Mouse (Mus musculus) spleen, adult 2 months (tissue): ENCODE measurements around the gene Lrrc47. TPM values are rescaled to one million over a fixed set of nuclear protein-coding genes. Genes with fewer than 3 reads are reported as not detected.

Experiments
- DNase-seq, 2 experiments: peaks; one replicate each; pipeline versions ENCODE4 v3.0.0 to v3.0.0-alpha.2; 2012 to 2021; ENCODE audit warnings: low spot score in 2 of 2, low read depth in 1 of 2
- H3K27ac ChIP-seq: fragments of 200-500 bp; 2 replicates; pipeline ENCODE4 v1.5.1; 2012; ENCODE audit warnings: low read length, inconsistent platforms; ENCODE audit not compliant: insufficient read depth
- H3K27me3 ChIP-seq: fragments of 200-500 bp; 2 replicates; pipeline ENCODE4 v1.6.1; 2012; ENCODE audit warnings: mild to moderate bottlenecking, moderate library complexity, low read length, inconsistent platforms; ENCODE audit not compliant: control insufficient read depth, insufficient read depth
- H3K36me3 ChIP-seq: fragments of 200-500 bp; 2 replicates; pipeline ENCODE4 v1.6.1; 2012; ENCODE audit warnings: mild to moderate bottlenecking, low read length, inconsistent platforms; ENCODE audit not compliant: control insufficient read depth, insufficient read depth
- H3K4me1 ChIP-seq: fragments of 200-500 bp; 2 replicates; pipeline ENCODE4 v1.6.1; 2011; ENCODE audit warnings: inconsistent platforms; ENCODE audit not compliant: control insufficient read depth, insufficient read depth, insufficient read length
- H3K4me3 ChIP-seq: fragments of 200-500 bp; 2 replicates; pipeline ENCODE4 v1.5.1; 2011; ENCODE audit warnings: mild to moderate bottlenecking, inconsistent platforms; ENCODE audit not compliant: insufficient read depth, insufficient read length; ENCODE audit errors: extremely low read depth
- CTCF ChIP-seq: fragments of 200-500 bp; IDR thresholded peaks from 2 replicates; pipeline ENCODE4 v1.5.1; 2011; ENCODE audit warnings: mild to moderate bottlenecking, inconsistent platforms; ENCODE audit not compliant: insufficient read depth, insufficient read length, insufficient replicate concordance; ENCODE audit errors: extremely low read depth
- POLR2A ChIP-seq: fragments of 200-500 bp; IDR thresholded peaks from 2 replicates; pipeline ENCODE4 v1.6.1; 2011; ENCODE audit warnings: low read depth, low read length, inconsistent platforms
- WGBS: fragments of 180-500 bp; shearing (Covaris S2); methylation state at CpG from one replicate; pipeline ENCODE4 v1.1.7; 2018; 5-methylcytosine and 5-hydroxymethylcytosine counted together
- polyA plus RNA-seq: library from polyadenylated mRNA; depleted of rRNA; stranded (reverse); fragments of >200 nt; gene quantifications from 2 replicates; pipeline ENCODE4 v1.2.3, GENCODE M21; 2012; rRNA removed

The Lrrc47 gene
- polyA plus RNA-seq = 47.2 and 71.0 TPM in 2 replicates

GRCm38 (mm10) chr4:154011646-154012089, at the start of gene Lrrc47:
Gene Lrrc47 (plus strand): TSS chr4:154011731.
- peak within 1 kb of the TSS; percentile 56 for H3K27ac ChIP-seq
- peaks cover 10% of the 10 kb centered on the region for H3K36me3 ChIP-seq
- WGBS = under 1% methylated on average over 58 of the region's 59 CpGs
- no peaks in the 10 kb centered on the region; the same call in 1 of the 2 replicates for H3K27me3 ChIP-seq
- H3K4me3 ChIP-seq = peak within 1 kb of the TSS; percentile 93
- TF ChIP-seq CTCF (no peak), POLR2A (peak; percentile 11; the same call in 1 of the 2 replicates)
- H3K4me1 ChIP-seq = peaks cover 18% of the 10 kb centered on the region
- peak; percentile 45 to 77 for DNase-seq

GRCm38 (mm10) chr4:153962631-153963030, 48.9 kb upstream of the Lrrc47 start:
- 92% methylated on average over 7 of the region's 7 CpGs for WGBS

GRCm38 (mm10) chr4:153966651-153967050, 44.9 kb upstream of the Lrrc47 start:
- no peaks in the 10 kb centered on the region for H3K27me3 ChIP-seq
- no peaks in the 10 kb centered on the region for H3K4me1 ChIP-seq
- DNase-seq = no peak
- WGBS = 87% methylated on average over 5 of the region's 5 CpGs
- peaks cover 36% of the 10 kb centered on the region for H3K36me3 ChIP-seq
- TF ChIP-seq POLR2A (no peak), CTCF (no peak)
- no peak overlapping the region for H3K27ac ChIP-seq
- H3K4me3 ChIP-seq = no peak overlapping the region

More at GRCm38 (mm10) chr4:153962631-153963030, 48.9 kb upstream of the Lrrc47 start:
- peaks cover 2% of the 10 kb centered on the region; the same call in 1 of the 2 replicates for H3K4me1 ChIP-seq
- peaks cover 31% of the 10 kb centered on the region for H3K36me3 ChIP-seq
- H3K27me3 ChIP-seq = no peaks in the 10 kb centered on the region
- no peak for TF ChIP-seq POLR2A
- TF ChIP-seq CTCF = no peak
- no peak overlapping the region for H3K27ac ChIP-seq
- H3K4me3 ChIP-seq = no peak overlapping the region
- DNase-seq = no peak

- Histone ChIP-seq H3K27me3 (no peaks in the 10 kb centered on the region), H3K36me3 (peaks cover 31% of the 10 kb centered on the region), H3K27ac (no peak overlapping the region), H3K4me1 (no peaks in the 10 kb centered on the region), H3K4me3 (no peak overlapping the region)
- no peak for DNase-seq
- TF ChIP-seq CTCF = no peak
- TF ChIP-seq POLR2A = no peak
- WGBS = 57% methylated on average over 2 of the region's 2 CpGs
Measured at GRCm38 (mm10) chr4:153967556-153967955, 44.0 kb upstream of the Lrrc47 start.

- Histone ChIP-seq H3K27me3 (no peaks in the 10 kb centered on the region), H3K4me1 (no peaks in the 10 kb centered on the region), H3K27ac (no peak overlapping the region), H3K36me3 (peaks cover 28% of the 10 kb centered on the region), H3K4me3 (no peak overlapping the region)
- no peak for TF ChIP-seq POLR2A
- no peak for TF ChIP-seq CTCF
- WGBS = 92% methylated on average over 2 of the region's 2 CpGs
- no peak for DNase-seq
Measured at GRCm38 (mm10) chr4:153968063-153968462, 43.5 kb upstream of the Lrrc47 start.

GRCm38 (mm10) chr4:153974431-153975291, 36.9 kb upstream of the Lrrc47 start, which contains the start of the genes Dffb and Cep104:
Gene Dffb (minus strand): TSS chr4:153975126.
Gene Cep104 (plus strand): TSS chr4:153975194.
- Histone ChIP-seq H3K36me3 (peaks cover 13% of the 10 kb centered on the region), H3K27ac (peak within 1 kb of the TSS; percentile 51; the same call in 1 of the 2 replicates), H3K4me3 (peak within 1 kb of the TSS; percentile 98), H3K27me3 (no peaks in the 10 kb centered on the region), H3K4me1 (peaks cover 6% of the 10 kb centered on the region; the same call in 1 of the 2 replicates)
- TF ChIP-seq CTCF (no peak), POLR2A (no peak; the same call in 1 of the 2 replicates)
- WGBS = under 1% methylated on average over 68 of the region's 68 CpGs
- peak; percentile 79 to 83 for DNase-seq
